Mouse (Mus musculus): ENCODE data around the gene Igdcc3. TPM values are rescaled to one million over a fixed set of nuclear protein-coding genes. Genes with fewer than 3 reads are reported as not detected.
"Not testable (repeated sequence)": the region's sequence is repeated elsewhere in the genome, so short reads cannot be mapped to it uniquely, and the experiment has no call there.

Gene Igdcc3
- polyA plus RNA-seq, 1 experiment from 2014 or later = 230 TPM

DNA sequence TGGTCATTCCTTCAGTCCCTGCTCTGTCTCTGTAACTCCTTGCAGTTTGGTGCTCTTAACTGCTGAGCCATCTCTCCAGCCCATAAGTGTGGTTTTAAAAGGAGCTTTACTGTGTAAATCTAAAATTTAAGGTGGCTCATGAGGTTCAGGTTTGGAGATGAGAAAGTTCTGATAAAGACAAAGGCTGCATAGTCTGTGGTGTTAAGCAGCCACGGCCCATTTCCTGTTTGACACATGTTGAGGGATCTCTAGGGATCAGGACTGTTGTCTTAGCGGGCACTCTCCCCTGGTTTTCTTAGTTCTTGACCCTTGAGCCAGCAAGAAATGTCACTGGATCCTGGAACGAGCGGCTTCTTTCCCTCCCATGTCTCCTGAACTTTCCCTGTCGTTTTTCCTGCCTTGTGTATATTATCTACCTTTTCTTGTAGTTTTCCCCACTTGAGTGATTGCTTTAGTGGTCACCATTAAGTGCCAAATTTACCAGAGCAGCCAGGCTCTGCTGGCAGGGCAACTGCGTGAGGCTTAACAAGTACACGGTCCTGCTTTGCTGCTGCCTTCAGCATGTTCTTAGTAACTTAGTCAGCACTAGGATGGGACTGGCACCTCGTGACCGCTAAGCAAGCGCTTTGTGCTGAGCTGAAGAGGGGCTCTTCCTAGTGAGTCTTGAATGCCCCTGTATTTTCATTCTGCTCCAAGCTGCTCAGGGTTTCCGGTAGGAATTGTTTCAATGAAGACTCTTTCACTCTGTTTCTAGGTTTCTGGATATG is 64.2 kb downstream of the Igdcc3 start:
- WGBS = 64% methylated on average over 11 of the region's 11 CpGs
- DNase-seq (ENCODE audit: low spot score) = no peak

DNA sequence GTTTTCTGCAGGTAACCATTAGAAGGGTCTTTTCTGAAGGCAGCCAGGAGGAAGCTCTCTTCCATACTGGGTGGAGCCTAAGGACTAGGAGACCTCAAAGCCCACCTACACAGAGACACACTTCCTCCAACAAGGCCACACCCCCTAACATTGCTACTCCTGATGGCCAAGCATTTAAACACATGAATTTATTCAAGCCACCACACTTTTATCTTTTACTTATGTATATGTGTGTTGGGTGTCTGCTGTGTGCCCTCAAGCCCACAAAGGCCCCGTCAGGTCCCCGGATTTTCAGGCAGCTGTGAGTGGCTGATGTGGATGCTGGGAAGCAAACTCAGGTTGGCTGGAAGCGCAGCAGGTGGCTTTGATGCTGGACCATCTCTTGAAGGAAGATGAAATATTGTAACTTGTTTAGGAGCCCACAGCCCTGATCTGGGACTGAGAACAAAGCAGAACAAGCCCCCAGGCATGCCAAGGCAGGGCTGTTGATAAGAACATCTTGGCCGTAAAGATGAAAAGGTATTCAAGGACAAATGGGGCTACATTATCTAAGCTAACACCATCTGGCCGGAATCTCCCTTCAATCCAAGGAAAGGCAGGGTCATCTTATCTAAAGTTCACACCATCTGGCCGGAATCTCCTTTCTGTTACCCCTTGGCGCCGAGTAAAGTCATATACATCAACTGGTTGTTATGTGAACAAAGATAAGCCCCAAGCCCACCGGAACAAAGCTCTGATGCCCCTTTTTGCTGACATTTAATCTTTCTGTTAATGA is 66.2 kb downstream of the Igdcc3 start:
- H3K4me1 ChIP-seq; H3K27me3 ChIP-seq (ENCODE audit: low read depth, poor library complexity, severe bottlenecking); H3K27ac ChIP-seq; DNase-seq (ENCODE audit: low spot score); H3K9me3 ChIP-seq (replicated peaks); H3K36me3 ChIP-seq; H3K4me3 ChIP-seq: not testable (repeated sequence)
- WGBS = 90% methylated on average over 9 of the region's 9 CpGs

More for the DNA sequence above, 64.2 kb downstream of the Igdcc3 start:
- 0 out of 2 replicates have a peak, but pooled peaks cover 4% of the 10 kb centered on the region for H3K4me1 ChIP-seq
- no peaks in the 10 kb centered on the region for H3K9me3 ChIP-seq (replicated peaks)
- H3K4me3 ChIP-seq = no peak overlapping the region
- H3K27me3 ChIP-seq (ENCODE audit: low read depth, poor library complexity, severe bottlenecking) = no peaks in the 10 kb centered on the region
- H3K36me3 ChIP-seq = no peaks in the 10 kb centered on the region
- no peak overlapping the region for H3K27ac ChIP-seq

DNA sequence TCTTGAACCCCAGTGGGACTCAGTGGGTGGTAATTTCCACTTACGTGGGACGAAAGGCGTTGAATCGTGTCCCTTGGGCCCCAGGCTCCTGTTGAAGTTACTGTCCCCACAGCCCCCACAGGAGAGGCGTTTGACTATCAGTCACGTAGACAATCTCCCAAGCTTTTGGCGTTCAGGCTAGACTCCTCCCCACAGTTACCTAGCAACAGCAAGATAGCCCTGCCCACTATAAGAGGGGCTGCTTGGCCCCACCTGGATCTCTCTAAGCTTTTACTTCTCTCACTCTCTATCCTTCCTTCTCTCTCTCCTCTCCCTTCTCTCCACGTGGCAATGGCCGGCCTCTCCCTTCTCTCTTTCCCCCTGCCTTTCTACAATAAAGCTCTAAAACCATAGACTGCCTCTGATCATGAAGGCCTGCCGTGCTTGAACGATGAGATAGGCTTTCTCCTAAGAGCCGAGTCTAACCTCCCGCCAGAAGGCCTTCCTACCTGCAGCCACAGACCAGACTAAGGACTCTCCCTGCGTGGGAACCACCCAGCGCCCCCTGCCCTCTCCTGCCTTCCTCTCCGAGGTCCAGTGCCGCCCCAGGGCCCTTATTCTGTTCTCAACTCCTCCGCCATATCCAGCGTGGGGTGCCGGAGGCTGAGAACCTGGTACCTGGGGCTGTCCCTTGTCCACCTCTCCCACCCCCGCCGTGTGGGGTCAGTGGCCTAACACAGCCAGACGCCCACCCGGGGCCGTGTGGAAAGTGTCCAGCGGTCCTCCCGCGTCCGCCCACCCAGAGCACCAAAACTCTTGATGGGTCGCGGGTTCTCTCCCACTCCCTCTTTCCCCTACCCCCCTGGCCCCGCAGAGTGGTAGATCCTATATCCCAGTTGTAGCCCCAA is 67.5 kb downstream of the Igdcc3 start:
- DNase-seq (ENCODE audit: low spot score) = no peak
- no peak overlapping the region for H3K4me3 ChIP-seq
- H3K9me3 ChIP-seq (replicated peaks) = no peaks in the 10 kb centered on the region
- peaks cover 7% of the 10 kb centered on the region for H3K4me1 ChIP-seq
- WGBS = 95% methylated on average over 32 of the region's 32 CpGs
- H3K27ac ChIP-seq = no peak overlapping the region
- no peaks in the 10 kb centered on the region for H3K27me3 ChIP-seq (ENCODE audit: low read depth, poor library complexity, severe bottlenecking)
- H3K36me3 ChIP-seq = no peaks in the 10 kb centered on the region

DNA sequence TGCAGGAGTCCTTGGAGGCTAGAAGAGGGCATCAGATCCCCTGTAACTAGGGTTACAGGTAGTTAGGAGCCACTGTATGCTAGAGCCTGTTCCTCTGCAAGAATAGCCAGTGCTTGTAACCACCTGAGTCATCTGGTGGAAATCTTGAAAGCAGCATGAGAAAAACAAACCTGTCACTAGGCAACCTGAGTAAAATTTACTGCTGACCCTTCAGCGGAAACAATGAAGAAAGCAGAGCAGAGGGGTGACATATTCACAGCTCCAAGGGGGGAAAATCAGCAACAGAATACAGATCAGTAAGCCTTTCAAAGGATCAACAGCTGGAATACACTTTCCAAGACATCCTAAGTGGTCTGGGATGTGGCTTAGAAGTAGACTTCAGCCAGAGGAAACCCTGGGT is 70.6 kb downstream of the Igdcc3 start:
- no peak overlapping the region for H3K4me3 ChIP-seq
- WGBS = 26% methylated on average over 1 of the region's 1 CpGs
- H3K4me1 ChIP-seq = peaks cover 31% of the 10 kb centered on the region
- 0 out of 2 replicates have a peak overlapping the region, but pooled peaks have one; percentile 19 for H3K27ac ChIP-seq
- H3K36me3 ChIP-seq = no peaks in the 10 kb centered on the region
- H3K27me3 ChIP-seq (ENCODE audit: low read depth, poor library complexity, severe bottlenecking) = no peaks in the 10 kb centered on the region
- DNase-seq (ENCODE audit: low spot score) = no peak
- H3K9me3 ChIP-seq (replicated peaks) = no peaks in the 10 kb centered on the region

DNA sequence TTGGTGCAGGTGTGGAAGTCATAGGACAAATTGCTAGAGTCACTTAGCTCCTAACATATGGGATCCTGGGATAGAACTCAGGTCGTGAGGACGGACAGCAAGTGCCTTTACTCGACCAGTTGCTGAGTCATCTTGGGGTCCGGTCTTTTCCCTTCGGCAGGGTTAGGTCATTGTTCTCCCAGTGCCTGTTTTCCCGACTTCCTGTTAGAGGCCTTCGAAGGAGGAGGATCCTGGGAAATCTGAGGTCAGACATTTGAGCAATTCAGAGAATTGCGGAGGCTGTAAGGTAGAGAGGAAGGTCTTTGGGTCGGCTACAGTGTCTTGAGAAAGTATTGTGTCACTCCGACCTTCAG is 73.4 kb downstream of the Igdcc3 start:
- peak overlapping the region; percentile 95 for H3K27ac ChIP-seq
- H3K4me3 ChIP-seq = peak overlapping the region; percentile 82
- 32% methylated on average over 10 of the region's 10 CpGs for WGBS
- peaks cover 47% of the 10 kb centered on the region for H3K4me1 ChIP-seq
- no peaks in the 10 kb centered on the region for H3K9me3 ChIP-seq (replicated peaks)
- H3K36me3 ChIP-seq = no peaks in the 10 kb centered on the region
- DNase-seq (ENCODE audit: low spot score) = no peak
- no peaks in the 10 kb centered on the region for H3K27me3 ChIP-seq (ENCODE audit: low read depth, poor library complexity, severe bottlenecking)

DNA sequence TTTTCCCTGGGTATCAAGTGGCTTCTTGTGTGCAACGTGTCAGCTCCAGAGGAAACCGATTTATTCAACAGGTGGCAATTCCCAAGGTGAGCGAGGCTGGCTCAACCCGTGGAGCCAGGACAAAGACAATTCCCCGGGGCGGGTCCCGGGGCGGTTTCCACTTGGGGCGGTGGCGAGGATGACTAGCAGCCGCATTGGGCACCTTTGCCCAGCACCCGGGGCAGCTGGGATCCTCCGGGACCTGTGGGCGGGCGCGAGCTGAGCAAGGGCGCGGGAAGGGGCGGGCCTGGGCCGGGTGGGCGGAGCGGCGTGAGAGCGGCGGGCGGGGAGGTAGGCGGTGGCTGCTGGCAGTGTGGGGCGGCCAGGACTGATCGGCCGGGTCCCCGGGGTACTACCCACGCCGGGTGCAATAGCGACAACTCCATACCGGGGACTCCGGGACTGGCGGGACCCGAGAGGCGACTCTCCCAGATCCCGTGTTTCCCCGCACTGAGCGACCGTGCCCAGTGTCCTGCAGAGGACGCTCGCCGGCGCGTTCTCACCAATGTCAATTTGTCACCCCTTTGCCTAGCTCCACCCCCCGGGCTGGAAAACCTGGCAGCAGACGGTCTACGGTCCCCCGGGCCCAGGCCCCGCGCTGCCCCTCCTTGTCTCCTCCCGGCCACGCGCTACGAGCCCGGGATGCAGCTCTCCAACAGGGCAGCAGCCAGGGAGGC is 73.9 kb downstream of the Igdcc3 start:
- Histone ChIP-seq H3K4me3 (peak overlapping the region; percentile 82), H3K4me1 (peaks cover 47% of the 10 kb centered on the region), H3K27me3 (ENCODE audit: low read depth, poor library complexity, severe bottlenecking) (no peaks in the 10 kb centered on the region), H3K9me3 (replicated peaks) (no peaks in the 10 kb centered on the region), H3K27ac (peak overlapping the region; percentile 95), H3K36me3 (no peaks in the 10 kb centered on the region)
- WGBS = under 1% methylated on average over 58 of the region's 59 CpGs
- peak; percentile 93 for DNase-seq (ENCODE audit: low spot score)

DNA sequence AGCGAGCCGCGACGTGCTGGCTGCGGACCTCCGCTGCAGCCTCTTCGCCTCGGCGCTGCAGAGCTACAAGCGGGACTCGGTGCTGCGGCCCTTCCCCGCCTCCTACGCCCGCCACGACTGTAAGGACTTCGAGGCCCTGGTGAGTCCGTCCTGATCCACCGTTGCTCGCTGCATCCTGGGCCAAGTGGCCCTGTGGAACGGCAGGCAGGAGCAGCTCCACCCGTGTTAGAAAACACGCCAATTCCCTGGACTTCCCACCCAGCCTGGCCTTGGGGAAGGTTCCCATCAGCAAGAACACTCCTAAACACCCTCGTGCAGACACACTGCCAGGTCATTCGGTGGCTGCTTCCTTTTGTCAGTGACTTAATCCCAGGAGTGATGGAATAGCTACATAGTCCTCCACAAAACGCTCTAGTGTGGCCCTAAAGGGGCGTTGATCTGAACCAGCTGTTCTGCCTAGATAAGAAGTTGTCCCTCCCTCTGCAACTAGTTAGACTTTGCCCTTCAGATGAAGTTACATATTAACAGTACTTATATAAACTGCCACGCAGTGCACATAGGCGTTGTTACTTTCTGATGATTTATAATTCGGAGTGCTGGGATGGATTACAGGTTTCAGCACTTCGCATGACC is 74.6 kb downstream of the Igdcc3 start:
- no peaks in the 10 kb centered on the region for H3K27me3 ChIP-seq (ENCODE audit: low read depth, poor library complexity, severe bottlenecking)
- DNase-seq (ENCODE audit: low spot score) = no peak
- H3K4me3 ChIP-seq = peak overlapping the region; percentile 82
- H3K9me3 ChIP-seq (replicated peaks) = no peaks in the 10 kb centered on the region
- 8% methylated on average over 31 of the region's 31 CpGs for WGBS
- H3K36me3 ChIP-seq = no peaks in the 10 kb centered on the region
- peaks cover 47% of the 10 kb centered on the region for H3K4me1 ChIP-seq
- H3K27ac ChIP-seq = peak overlapping the region; percentile 95

DNA sequence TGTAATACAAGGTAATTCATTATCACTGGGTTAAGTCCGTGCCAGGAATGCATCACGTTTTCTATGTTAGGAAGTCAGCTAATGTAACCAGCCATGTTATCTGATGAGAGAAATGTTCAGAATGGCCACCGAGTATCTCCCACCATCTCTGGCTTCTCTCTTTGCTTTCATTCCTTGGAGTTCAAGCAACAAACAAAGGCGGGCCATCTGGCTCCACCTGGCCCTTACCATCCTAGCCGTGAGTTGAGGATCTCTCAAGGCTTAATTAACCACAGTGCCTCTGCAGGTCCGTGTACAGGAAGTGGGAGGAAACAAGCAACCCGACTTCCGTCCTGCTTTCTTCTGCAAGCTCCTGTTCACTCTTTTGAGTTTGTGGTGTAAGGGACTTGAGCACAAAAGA is 76.0 kb downstream of the Igdcc3 start:
- Histone ChIP-seq H3K27me3 (ENCODE audit: low read depth, poor library complexity, severe bottlenecking) (no peaks in the 10 kb centered on the region), H3K27ac (peak overlapping the region; percentile 57; the same call in 1 of the 2 replicates), H3K4me1 (peaks cover 40% of the 10 kb centered on the region), H3K9me3 (replicated peaks) (no peaks in the 10 kb centered on the region), H3K36me3 (no peaks in the 10 kb centered on the region), H3K4me3 (no peak overlapping the region)
- 53% methylated on average over 8 of the region's 8 CpGs for WGBS
- no peak for DNase-seq (ENCODE audit: low spot score)

DNA sequence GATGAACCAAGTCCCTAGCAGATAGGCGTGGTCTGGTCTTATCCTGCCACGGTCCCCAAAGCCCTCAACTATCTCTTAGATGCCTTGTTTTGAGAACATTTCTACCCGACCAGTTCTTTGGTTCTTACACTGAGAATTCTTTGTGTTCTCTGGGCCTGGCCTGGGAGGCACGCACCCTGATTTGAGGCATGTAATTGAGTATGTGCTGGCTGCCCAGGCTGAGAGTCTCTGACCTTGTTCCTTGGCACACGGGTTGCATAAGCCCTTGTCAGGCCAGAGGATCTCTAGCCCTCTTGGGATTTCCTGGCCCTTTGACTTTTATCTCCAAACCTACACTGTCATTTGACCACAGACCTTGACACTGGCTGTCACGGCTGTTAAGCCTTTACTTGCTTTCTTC is 76.7 kb downstream of the Igdcc3 start:
- peaks cover 40% of the 10 kb centered on the region for H3K4me1 ChIP-seq
- no peak for DNase-seq (ENCODE audit: low spot score)
- H3K4me3 ChIP-seq = no peak overlapping the region
- H3K27me3 ChIP-seq (ENCODE audit: low read depth, poor library complexity, severe bottlenecking) = no peaks in the 10 kb centered on the region
- no peaks in the 10 kb centered on the region for H3K9me3 ChIP-seq (replicated peaks)
- H3K27ac ChIP-seq = peak overlapping the region; percentile 57
- H3K36me3 ChIP-seq = no peaks in the 10 kb centered on the region
- WGBS = 63% methylated on average over 6 of the region's 6 CpGs

DNA sequence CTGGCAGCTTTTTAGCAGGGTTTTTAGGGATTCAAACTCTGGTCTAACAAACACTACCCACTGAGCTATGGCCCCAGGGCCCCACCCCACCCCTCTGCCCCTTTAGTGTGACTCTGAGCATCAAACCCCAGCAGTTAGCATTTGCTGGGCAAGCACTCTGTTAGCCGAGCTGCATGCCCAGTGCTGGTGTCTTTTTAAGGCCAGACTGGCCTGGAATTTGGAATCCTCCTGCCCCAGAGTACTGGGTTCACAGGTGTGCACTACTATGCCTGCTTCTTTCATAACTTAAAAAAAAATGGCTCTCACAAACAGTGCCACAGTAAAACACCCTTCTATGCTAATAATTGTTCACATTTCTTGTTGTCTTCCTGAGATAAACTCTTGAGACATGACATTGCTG is 77.9 kb downstream of the Igdcc3 start:
- H3K36me3 ChIP-seq = no peaks in the 10 kb centered on the region
- DNase-seq (ENCODE audit: low spot score) = no peak
- H3K4me1 ChIP-seq = peaks cover 40% of the 10 kb centered on the region
- H3K27me3 ChIP-seq (ENCODE audit: low read depth, poor library complexity, severe bottlenecking) = no peaks in the 10 kb centered on the region
- no peak overlapping the region for H3K27ac ChIP-seq
- WGBS = 74% methylated on average over 1 of the region's 1 CpGs
- no peak overlapping the region for H3K4me3 ChIP-seq
- H3K9me3 ChIP-seq (replicated peaks) = no peaks in the 10 kb centered on the region

DNA sequence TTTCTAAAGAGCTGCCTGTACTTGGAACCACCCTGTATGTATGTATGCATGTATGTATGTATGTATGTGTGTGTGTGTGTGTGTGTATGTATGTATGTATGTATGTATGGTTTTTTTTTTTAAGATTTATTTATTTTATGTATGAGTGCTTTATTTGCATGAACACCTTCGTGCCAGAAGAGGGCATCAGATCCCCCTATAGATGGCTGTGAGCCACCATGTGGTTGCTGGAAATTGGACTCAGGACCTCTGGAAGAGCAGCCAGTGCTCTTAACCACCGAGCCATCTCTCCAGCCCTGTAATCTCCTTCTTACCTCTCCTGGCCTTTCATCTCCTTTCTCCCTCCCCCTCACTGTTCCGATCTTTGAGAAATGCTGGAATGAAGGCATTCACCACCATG is 79.4 kb downstream of the Igdcc3 start:
- WGBS = 42% methylated on average over 3 of the region's 3 CpGs

DNA sequence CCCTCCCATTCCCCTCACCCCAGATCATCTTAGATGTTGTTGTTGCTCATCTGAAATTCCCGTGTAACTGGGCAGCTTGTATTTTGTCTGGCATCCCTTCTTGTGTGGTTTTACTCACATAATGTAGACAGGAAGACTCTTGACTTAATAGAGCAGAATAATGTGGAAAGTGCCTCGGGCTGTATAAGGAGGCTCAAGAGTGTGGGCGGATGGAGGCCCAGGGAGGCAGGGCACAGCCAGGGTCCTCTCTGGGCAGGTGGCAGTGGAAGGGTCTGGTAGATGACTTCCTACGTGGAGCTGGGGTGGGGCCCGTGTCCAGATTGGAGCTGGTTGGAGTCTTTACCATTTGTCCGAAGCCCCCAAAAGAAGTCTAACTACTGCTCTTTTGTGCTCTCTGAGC is 82.9 kb downstream of the Igdcc3 start:
- H3K9me3 ChIP-seq (replicated peaks) = no peaks in the 10 kb centered on the region
- no peak for DNase-seq (ENCODE audit: low spot score)
- no peak overlapping the region for H3K27ac ChIP-seq
- H3K27me3 ChIP-seq (ENCODE audit: low read depth, poor library complexity, severe bottlenecking) = no peaks in the 10 kb centered on the region
- H3K4me1 ChIP-seq = no peaks in the 10 kb centered on the region
- 88% methylated on average over 6 of the region's 6 CpGs for WGBS
- H3K4me3 ChIP-seq = no peak overlapping the region
- H3K36me3 ChIP-seq = peaks cover 6% of the 10 kb centered on the region; the same call in 1 of the 2 replicates

More for the DNA sequence above, 79.4 kb downstream of the Igdcc3 start:
- H3K27ac ChIP-seq; H3K27me3 ChIP-seq (ENCODE audit: low read depth, poor library complexity, severe bottlenecking); H3K4me3 ChIP-seq; H3K36me3 ChIP-seq; DNase-seq (ENCODE audit: low spot score); H3K9me3 ChIP-seq (replicated peaks): not testable (repeated sequence)
- peaks cover 27% of the 10 kb centered on the region for H3K4me1 ChIP-seq

Data from limb, embryonic 10.5 days (tissue).